Mouse (Mus musculus): ENCODE measurements around the gene Noct.
"Not testable (repeated sequence)": the region's sequence is repeated elsewhere in the genome, so short reads cannot be mapped to it uniquely, and the experiment has no call there.

The Noct gene

DNA sequence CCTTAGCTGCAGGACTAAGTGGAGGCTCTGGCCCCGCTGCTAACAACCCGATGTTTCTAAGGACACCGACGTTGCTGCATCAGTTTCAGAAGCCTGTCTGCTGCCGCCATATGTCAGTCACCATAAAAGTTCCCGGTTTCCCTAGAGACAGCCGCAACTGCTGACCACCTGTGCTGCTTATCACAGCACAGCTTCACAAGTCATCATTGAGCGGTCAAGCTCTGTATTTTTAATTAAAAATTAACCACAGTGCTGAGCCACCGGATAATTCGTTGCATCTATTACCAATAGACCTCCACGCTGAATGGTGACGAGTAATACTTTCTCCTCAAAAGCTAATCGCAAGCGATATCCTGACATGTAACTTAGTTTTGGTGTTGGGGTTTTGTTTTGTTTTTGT lies 19.4 kb upstream of the Noct start:
- DNase-seq (ENCODE audit: low spot score in 2 of 2) = no peak

DNA sequence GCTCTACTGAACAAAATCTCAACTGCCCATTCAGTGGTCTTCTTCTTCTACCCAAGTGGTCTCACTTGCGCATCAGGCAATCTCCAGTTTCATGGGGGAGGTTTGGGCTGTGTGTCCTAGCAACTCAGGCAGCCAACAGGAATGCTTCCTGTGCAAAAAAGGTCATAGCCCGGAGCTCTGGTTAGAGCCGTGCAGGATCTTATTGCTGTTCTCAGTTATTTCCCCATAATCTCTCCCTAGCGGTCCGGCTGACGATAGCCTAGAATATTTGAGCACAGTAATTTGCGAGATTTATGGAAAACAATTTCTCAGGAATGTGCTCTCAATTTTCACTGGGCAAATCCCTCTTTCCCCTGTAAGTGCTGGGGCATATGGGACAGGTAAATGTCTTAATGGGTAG lies 17.7 kb upstream of the Noct start:
- no peak for DNase-seq (ENCODE audit: low spot score in 2 of 2)

DNA sequence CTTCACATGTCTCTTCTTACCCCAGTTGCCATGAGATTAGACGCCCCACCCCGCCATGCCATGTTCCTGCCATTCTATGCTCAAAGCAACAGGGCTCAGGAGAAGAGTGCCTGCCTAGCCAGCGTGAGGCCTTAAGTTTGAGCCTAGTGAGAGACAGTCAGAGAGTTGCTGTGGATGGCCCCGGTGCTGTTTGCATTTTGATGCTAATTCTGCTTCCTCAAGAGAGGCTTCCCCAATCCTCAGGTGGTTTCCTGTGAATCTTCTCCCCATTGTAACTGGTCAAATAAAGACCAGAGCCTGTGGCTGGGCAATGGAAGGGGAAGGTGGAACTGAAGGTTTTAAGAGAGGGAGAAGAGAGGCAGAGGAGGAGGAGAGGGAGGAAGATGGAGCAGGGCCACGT lies 15.6 kb upstream of the Noct start:
- DNase-seq (ENCODE audit: low spot score in 2 of 2) = no peak

DNA sequence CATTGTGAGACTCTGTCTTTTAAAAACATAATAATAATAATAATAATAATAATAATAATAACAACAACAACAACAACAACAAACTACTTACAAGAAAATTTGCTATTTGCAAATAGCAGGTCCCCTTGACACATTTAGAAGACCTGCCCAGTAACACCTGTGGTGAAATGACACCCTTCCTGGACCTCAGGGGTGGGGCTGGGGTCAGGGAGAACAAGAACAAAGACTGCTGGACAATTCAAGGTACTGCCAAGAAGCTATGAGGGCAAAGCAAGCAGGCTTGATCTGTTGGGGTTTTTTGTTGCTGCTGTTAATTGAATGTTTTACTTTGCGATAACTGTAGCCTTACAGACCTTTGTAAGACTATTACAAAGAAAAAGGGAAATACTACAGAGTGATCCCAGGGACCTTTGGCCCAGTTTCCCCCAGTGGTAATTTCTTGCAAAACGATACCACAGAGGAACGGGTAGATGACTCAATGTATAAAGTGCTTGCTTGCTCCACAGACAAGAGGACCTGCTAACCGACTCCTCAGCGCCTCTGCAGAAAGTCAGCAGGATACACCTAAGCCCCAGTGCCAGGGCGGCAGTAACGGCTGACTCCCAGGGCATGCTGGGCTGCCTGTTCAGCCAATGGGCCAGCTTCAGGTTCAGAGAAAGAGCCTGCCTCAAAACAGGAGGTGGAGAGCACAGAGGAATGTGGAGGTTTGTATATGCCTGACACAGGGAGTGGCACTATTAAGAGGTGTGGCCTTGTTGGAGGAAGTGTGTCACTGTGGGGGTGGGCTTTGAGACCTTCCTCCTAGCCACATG lies 14.5 kb upstream of the Noct start:
- no peak for DNase-seq (ENCODE audit: low spot score in 2 of 2)

DNA sequence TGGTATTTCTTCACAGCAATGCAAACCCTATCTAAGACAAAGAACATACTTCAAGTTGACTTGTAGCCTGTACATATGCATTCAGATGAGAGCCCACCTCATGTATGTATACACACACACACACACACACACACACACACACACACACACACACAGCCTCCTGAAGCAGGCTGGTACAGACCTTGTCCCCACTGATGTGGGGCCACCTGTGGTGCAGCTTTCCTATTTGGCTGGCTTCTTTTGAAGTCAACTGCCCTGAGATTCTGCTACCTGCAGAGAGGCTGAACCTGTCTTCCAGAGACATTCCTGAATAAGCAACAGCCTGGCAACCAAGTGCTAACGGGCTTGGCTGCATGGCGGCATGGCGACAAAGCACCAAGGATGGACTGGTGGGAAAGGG lies 13.8 kb upstream of the Noct start:
- DNase-seq (ENCODE audit: low spot score in 2 of 2) = no peak

GRCm38 (mm10) chr3:51213111-51213510 lies 11.1 kb upstream of the Noct start:
- no peak for DNase-seq (ENCODE audit: low spot score in 2 of 2)

DNA sequence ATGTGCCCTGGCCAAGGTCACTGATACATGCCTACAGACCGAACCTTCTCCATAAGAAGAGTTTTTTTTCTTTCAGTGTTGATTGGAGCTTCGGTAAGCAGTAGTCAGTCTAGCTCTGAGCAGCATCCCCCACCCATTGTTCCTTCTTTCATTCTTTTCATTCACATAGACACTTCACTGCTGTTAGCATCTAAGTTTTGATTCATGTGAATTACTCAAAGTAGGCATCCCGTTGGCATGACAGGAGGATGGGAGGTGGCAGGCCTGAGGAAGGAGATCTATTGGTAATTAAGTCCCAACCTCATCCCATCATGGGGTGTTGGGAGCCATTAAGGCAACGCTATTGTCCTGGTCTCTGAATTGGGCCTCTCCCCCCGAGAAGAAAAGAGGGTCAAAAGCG lies 8.6 kb upstream of the Noct start:
- DNase-seq (ENCODE audit: low spot score in 2 of 2) = no peak

GRCm38 (mm10) chr3:51216351-51216750 lies 7.9 kb upstream of the Noct start:
- not testable (repeated sequence) for DNase-seq (ENCODE audit: low spot score in 2 of 2)

- DNase-seq (ENCODE audit: low spot score in 2 of 2) = not testable (repeated sequence)
Measured at GRCm38 (mm10) chr3:51218385-51218784, 5.9 kb upstream of the Noct start.

- DNase-seq (ENCODE audit: low spot score in 2 of 2) = no peak
Measured at GRCm38 (mm10) chr3:51219213-51219612, 5.0 kb upstream of the Noct start.

DNA sequence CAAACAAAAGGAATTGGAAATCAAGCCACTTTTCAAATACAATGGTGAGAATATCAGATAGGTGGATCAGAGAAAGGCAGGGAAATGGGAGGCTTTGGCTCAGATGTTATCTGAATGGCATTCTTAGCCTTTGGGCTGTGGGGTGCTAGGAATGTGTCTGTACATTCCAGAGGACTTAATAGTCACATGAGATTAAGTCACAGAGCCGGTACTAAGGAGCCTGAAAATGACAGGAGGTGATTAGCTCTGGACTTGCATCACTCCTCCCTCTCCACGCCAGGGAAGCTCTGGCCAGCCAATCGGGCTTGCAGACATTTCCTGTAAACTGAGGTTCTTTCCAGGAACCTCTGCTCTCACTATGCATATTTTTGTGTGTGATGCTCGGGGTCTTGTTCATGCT lies 3.4 kb upstream of the Noct start:
- DNase-seq (ENCODE audit: low spot score in 2 of 2) = no peak

GRCm38 (mm10) chr3:51221847-51222246 lies 2.4 kb upstream of the Noct start:
- no peak for DNase-seq (ENCODE audit: low spot score in 2 of 2)

GRCm38 (mm10) chr3:51222302-51222701 lies 1.9 kb upstream of the Noct start:
- DNase-seq (ENCODE audit: low spot score in 2 of 2) = no peak

- DNase-seq (ENCODE audit: low spot score in 2 of 2) = no peak
Measured at GRCm38 (mm10) chr3:51222834-51223460, 1.3 kb upstream of the Noct start.

- no peak for DNase-seq (ENCODE audit: low spot score in 2 of 2)
Measured at GRCm38 (mm10) chr3:51223556-51223955, 691 bp upstream of the Noct start.

GRCm38 (mm10) chr3:51225226-51225750 lies 1.0 kb downstream of the Noct start:
- DNase-seq (ENCODE audit: low spot score in 2 of 2) = no peak

- no peak for DNase-seq (ENCODE audit: low spot score in 2 of 2)
Measured at GRCm38 (mm10) chr3:51225979-51226378, 1.7 kb downstream of the Noct start.

DNA sequence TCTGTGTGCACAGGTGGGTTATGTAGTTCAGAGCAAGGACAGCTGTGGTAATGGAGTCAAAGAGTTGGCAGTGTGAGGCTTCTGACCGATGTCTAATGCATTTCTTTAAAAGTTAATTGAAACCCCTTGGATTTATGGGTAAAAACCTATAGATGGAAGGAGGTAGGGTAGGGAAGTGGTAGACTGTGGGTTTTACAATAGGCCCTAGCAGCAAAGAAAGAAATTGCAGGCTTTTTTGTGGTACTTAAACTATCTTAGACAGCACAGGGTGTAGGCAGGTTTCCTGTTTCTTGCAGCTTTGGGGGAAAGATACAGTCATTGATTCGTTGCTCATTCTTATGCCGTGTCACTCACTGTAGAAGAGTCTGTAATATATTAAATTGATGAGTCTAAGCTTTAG lies 2.4 kb downstream of the Noct start:
- no peak for DNase-seq (ENCODE audit: low spot score in 2 of 2)

GRCm38 (mm10) chr3:51228038-51228820 lies 4.0 kb downstream of the Noct start:
- DNase-seq (ENCODE audit: low spot score in 2 of 2) = peak in 1 of 2 experiments; percentile 48

DNA sequence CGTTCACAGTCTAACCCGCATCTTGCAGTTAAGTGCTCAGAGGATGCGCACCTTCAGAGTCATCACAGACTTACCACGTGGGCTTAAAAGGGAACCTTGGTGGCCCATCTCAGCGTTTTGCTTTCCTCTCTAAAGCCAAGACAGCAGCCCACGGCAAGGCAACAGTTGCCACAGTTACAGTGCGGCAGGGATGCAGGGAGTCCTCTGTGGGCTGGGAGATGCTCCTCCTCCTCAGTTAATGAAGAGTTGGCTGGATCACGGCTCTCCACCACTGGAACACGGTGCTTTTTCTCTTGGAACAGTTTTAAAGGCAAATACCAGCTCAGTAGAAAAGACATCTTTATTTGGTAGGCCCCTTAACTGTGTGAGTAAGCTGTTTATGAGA lies 4.6 kb downstream of the Noct start:
- peak; percentile 50 for DNase-seq (ENCODE audit: low spot score in 2 of 2)

DNA sequence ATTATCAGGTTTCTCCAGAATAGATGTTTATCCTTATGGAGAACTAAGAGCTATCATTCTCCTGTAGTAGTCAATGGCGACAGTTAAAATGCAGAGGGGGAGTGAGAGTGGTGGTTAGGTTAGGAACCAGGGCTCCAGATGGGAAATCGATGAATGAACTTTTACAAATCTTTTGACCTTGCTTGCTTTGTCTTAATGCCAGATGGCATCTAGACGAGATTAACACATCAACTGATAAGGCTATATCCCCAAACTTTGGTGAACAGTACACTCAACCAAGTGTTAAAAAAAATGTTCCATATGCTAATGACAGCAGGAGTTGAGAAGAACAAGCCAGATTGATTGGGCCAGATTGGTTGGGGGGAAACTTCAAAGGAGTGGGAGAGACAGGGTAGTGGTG lies 5.0 kb downstream of the Noct start:
- DNase-seq (ENCODE audit: low spot score in 2 of 2) = no peak

GRCm38 (mm10) chr3:51230146-51230835 lies 6.0 kb downstream of the Noct start:
- DNase-seq (ENCODE audit: low spot score in 2 of 2) = no peak

All from frontal cortex, postnatal 36 days (tissue).